Mouse (Mus musculus) layer of hippocampus, postnatal 10 days (tissue): ENCODE data around the gene Ctps2. TPM values are rescaled to one million over a fixed set of nuclear protein-coding genes. Genes with fewer than 3 reads are reported as not detected.
"Not testable (repeated sequence)": the region's sequence is repeated elsewhere in the genome, so short reads cannot be mapped to it uniquely, and the experiment has no call there.

Source experiments
- DNase-seq, 2 experiments: peaks; one replicate each; pipeline ENCODE4 v3.0.0; 2021; ENCODE audit warnings: low spot score in 2 of 2
- long read RNA-seq: library from polyadenylated mRNA; stranded (forward); transcript quantifications from one replicate; pipeline ENCODE4 v2.0.0, GENCODE M21; 2023
- total RNA-seq, 2 experiments: library from RNA; stranded (reverse); gene quantifications; 2 replicates each; pipeline ENCODE4 v1.2.3; 2021

Ctps2 gene
- 10 to 100 TPM; 59.6 to 63.5 TPM for total RNA-seq
- long read RNA-seq, transcript Ctps2-204 (19 exons, 3,099 nt), result major isoform, 5 of 15 reads
- long read RNA-seq, partial matches to known transcripts, result 3 of 15 reads
- long read RNA-seq, other reads (novel, unspliced or antisense), result 3 of 15 reads

DNA sequence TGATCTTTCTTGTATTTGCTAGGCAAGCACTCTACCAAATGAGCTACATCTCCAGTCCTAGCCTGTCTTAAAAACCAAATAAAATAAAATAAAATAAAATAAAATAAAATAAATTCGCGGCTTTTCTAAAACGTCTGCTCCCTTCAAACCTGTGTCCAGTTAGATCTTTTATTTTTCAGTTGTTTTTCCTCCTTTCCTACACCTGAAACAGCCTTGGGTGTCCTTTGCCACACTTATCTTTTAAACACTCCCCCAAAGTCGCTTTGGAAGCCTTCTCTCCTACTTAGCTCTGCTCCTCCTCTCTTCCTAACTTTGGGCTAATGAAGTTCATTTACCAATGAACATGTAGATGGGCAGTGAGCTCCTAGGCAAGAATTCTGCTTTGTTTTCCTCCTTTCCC, at the start of gene Ctps2:
TSS of gene Ctps2 (plus strand) at position 301 of the 400 bp plus-strand sequence.
- DNase-seq, result no peak

DNA sequence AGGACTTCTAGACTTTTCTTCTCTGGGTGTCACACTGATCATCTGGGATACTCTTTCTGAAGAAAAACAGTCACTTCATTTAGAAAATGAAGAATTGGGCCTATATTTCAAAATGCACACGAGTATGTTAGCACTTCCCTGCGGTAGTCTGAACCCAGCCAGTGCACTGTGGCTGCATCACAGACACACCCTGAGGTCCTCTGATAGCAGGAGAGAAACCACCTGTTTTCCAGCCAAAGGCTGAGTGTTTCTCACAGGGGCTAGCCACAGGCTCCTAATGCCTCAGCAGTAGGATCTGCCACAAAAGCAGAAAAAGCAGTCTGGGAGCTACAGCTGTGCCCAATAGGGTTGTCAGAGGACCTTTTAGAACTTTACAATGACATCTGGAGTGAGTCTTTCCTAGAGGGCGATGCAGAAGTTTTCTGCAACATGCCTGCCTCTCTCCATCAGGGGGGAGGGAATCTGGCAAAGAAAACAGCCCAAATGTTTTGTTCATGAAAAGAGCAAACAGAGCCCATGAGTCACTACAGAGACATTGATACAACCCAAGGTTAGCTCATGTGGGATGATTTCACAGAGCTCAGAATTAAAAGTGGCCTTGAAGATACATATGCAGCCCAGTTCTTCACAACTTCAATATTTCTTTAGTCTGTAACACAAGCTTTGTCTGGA, 32.6 kb upstream of the Ctps2 start:
- no peak for DNase-seq

DNA sequence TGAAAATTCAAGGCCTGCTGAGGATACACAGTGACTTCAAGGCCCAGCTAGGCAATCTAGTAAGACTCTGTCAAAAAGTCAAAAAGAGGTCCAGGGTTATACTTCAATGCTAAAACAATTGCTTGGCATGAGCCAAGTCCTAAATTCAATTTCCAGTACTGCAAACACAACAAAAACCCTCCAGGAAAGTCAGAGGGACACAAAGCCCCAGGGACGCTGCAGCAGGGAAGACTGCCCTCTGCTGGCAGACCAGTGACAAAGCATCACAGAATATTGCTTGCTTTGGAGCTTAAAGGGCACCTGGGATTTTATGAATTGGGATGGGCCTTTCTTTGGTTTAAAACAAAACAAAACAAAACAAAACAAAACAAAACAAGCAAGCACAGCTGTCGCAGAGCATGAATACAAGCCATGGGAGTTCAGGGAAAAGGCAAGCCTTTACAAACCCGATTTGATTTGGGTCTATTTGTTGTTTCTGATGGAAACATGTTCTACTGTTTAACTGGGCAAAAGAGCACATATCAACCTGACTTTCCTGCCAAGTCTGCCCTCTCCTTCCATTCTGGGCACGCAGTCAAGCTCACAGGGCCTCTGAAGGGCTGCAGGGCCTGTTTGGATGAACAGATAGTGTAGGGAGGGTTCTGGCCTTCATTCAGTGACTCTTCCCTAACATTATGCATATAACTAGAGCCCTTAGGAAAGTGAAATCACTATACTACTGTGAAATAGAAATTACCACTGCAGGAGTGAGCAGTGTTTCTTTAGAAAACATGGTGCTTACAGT, 29.1 kb upstream of the Ctps2 start:
- peak; percentile 16 to 35 for DNase-seq

DNA sequence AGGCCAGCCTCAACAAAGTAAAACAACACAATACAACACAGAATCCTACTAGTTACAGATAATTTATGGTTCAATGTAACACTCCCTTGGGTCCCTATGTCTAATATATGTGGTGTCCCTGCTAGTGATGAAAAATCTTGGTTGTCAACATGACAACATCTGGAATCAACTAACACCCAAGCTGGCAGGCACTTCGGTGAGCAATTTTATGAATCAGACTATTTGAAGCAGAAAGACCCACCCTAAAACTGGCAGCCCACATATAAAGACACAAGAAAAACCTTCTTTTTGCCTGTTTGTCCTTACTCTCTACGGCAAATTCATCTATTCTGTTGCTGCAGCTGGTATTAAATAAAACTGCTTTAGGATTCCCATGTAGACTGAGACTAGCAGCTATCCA, 27.3 kb upstream of the Ctps2 start:
- DNase-seq, result no peak

DNA sequence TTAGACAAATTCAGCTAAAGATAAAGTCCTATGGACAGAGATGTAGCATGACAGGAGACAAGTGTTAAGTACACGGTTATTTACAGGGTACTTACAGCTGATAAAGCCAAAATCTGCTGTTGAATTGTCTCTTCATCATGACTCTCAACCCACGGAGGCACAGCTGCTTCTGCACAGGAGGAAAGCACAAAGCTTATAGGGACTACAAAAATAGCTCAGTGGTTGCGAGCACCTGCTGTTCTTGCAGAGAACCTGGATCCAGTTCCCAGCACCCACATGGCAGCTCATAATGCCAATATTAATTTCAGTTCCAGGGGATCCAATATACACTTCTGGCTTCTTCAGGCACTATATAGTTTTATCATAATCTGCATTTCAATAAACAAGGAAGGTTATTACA, 22.8 kb upstream of the Ctps2 start:
- no peak for DNase-seq

DNA sequence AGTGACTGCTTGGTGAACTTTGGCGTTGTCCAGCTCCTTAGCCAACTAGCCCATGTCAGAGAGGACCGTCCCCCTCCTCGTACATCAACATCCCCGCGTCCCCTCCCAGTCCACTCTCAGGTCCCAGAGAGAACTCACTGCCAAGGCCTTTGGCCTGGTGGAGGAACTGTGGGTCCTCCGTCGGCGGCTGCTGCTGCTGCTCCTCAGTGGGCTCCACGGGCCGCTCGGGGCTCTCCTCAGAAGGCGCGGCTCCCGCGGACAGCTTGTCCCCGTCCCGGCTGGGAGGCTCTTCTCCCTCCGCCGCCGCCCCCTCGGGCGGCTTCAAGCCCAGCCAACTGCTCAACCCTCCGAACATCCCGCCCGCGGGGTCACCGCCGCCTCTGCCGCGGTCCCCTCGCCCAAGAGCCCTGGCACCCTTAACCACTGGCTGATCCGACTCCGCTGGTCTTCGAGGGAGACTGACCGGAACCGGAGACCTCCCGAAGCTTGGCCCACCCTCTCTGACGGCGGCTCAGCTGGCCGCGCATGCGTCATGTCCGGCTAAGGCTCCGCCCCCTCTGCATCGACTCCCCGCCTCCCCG, 13.0 kb upstream of the Ctps2 start, which contains the start of gene Syap1:
TSS of gene Syap1 (minus strand) at position 517 of the 581 bp plus-strand sequence.
- peak; percentile 76 to 79 for DNase-seq

DNA sequence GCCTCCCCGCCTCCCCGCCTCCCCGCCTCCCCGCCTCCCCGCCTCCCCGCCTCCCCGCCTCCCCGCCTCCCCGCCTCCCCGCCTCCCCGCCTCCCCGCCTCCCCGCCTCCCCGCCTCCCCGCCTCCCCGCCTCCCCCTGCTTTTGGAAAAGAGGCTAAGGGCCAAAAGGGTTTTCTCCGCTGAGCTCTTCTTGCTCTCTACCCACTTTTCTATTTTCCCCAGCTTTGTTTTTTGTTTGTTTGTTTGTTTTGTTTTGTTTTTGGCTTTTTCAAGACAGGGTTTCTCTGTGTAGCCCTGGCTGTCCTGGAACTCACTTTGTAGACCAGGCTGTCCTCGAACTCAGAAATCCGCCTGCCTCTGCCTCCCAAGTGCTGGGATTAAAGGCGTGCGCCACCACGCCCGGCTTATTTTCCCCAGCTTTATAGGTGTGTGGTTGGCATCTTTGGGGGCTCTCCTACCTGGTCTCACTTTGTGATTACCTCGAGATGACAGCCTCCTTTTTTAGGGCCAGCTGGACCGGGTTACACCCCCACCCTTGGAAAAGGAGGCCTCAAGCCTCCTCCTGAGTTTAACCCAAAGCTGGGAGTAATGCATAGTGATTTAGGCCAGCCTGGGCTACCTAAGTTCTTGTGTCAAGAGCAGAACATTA, 12.3 kb upstream of the Ctps2 start:
- DNase-seq, result not testable (repeated sequence)

DNA sequence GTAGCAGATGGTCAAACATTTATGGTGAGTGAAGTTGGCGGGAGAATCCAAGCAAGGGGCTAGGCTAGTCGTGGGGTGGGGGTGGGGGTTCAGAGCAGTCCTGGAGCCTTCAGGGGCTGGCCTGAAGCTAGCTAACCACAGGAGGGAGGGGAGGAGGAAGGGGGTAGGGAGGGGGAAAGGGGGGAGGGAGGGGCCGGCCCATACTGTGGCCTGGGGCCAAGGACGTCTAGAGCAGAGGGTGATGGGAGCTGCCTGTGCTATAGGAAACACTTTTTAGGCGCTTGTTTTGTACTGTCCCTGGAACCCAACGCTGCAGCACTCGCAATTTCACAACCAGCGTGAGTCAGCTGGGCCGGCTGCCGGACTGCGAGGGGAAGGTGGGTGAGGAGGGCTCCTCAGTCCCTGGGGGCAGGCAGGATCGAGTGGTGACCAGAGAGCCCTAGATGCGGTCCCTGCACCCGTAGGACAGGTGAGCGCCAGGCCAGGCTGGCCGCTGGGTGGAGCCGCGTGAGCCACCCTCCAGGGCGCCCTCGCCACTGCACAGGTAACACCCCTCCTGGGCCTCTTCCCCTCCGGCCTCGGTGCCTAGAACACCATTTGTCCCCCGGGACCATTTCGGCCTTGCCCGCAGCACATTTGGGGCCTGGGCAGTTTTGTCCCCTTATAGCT, 467 bp downstream of the Ctps2 start:
- DNase-seq, result peak; percentile 12 to 46

DNA sequence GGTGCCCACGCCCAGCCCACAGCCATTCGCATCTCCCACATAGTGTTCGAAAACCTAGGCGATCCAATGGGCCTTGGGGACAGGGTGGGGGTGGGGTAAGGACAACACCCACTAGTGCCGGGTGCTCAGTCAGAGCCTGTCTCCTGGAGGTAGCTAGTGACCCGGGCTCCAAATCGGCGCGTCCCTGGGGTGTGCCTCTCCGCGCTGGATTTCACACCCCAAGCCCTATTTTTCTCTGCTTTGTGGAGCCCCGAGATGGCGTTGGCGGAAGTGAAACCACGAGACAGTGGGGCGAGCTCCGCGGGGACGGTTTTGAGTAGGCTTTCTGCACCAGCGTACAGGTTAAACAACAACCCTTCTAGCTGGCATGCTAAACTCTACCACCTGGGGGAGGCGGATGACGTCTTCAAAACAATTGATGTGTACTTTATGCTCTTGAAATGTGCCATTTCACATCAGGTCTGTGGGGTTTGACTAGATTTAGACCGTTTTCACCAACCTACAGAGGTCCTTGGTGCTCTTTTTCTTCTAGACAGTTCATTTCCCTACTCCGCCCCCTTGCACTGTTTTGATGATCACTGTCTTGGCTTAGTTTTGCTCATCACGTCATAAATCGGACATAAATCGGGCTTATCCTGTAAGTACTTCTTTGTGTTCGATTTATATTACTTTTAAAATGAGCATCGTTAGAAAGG, 1.1 kb downstream of the Ctps2 start:
- DNase-seq, result peak in 1 of 2 experiments; percentile 37

DNA sequence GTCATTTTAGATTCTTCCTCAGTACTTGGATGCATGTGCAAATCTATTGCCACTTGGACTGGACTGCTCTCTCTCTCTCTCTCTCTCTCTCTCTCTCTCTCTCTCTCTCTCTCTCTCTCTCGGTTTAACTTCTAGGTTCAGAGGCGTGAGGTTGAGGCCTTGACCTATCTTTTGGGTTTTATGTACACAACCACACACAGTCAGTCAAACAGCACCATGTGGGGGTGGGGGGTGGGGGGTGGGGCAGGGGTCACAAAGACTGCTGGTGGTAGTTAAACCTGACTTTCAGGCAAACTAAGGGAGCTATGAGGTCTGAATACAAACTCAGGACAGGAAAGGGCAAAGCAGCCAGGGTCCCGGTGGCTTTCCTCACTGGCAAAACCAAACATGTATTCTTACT, 6.5 kb downstream of the Ctps2 start:
- no peak for DNase-seq

DNA sequence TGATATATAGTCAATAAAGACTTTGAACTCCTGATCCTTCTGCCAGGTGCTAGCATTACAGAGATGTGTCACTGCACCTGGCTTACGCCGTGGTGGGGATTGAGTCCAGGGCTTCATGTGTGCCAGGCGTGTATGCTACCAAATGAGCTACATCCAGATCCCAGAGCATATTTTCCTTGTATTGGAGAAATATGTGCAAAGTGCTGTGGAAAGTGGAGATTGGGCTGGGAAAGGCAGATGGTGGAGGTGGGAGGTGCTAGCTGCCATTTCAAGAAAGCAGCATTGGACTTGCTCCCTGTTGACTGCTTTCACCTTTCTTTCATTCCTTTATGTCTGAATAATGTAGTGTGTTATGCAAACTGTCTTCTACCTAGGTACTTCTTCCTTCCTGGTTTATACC, 12.6 kb downstream of the Ctps2 start:
- DNase-seq, result no peak

DNA sequence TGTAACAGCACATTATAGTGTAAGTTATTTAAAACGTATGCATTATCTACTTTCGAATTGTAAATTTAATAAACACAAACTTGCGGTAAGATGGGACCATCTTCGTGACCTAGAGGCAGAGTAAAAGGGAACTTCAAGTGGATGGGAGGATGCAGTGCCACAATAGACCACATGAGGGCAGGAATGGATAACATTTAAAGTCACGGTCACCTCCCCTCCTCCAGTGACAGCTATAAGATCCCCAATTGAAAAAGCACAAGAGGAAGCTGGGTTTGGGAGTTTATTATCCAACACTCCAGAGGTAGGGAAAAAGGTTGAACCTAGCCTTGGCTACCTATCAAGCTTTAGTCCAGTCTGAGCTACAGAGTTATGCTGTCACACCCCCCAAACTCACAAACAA, 14.7 kb downstream of the Ctps2 start:
- peak; percentile 67 to 71 for DNase-seq

DNA sequence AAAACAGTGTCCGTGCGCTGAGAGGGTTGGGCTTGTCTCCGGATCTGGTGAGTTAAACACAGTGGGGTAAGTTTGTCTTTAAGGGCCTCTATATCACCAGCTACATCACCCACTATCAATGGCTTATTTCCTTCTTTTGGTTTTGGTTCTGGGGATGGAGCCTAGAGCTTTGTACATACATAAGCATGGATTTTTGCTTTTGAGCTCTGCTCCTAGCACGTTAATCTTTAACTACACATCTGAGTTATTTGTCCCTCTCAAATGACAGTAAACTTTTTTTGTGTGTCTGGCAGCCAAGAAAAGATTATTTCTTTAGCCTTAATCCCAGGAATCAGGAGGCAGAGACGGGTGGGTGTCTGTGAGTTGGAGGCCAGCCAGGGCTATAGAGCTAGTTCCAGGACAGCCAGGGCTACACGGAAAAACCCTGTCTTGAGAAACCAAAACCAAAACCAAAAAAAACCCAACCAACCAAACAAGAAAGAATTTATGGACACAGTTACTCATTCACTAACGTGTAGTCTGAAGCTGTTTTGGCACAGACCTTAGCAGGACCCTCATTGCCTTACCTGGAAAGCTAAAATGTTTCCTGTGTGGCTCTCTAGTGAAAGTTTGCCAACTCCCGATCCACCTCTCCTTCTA, 20.6 kb downstream of the Ctps2 start:
- no peak for DNase-seq

DNA sequence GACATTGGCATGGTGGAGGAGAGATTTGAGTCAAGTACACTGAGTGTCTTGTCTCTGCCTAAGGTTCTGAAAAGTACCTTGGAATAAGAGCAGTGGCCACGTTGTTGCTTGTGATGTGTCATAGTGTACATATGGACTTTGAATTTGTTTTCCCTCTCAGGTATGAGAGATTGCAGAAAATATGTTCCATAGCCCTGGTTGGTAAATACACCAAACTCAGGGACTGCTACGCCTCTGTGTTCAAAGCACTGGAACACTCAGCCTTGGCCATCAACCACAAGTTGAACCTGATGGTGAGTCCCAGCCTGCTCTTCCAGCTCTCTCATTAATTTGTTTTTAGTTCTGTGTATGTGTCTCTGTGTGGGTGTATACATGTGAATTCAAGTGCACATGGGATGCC, 30.4 kb downstream of the Ctps2 start:
- no peak for DNase-seq

DNA sequence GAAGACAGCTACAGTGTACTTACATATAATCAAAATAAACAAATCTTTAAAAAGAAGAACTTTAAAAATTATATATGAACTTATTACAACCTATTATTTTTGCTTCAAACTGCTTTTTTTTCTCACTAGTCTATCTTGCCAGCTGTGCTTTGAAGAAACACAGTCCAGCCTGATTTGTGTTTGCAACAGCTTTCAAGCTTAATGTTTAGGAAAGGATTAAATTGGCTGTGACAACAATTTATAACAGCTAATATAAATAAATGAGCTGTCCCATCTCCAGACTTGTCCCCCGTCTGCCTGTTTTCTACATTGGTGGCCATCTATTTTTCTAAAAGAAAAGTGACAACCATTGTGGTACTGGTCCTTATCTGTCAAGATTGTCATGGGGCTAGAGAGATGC, 41.0 kb downstream of the Ctps2 start:
- DNase-seq, result no peak

DNA sequence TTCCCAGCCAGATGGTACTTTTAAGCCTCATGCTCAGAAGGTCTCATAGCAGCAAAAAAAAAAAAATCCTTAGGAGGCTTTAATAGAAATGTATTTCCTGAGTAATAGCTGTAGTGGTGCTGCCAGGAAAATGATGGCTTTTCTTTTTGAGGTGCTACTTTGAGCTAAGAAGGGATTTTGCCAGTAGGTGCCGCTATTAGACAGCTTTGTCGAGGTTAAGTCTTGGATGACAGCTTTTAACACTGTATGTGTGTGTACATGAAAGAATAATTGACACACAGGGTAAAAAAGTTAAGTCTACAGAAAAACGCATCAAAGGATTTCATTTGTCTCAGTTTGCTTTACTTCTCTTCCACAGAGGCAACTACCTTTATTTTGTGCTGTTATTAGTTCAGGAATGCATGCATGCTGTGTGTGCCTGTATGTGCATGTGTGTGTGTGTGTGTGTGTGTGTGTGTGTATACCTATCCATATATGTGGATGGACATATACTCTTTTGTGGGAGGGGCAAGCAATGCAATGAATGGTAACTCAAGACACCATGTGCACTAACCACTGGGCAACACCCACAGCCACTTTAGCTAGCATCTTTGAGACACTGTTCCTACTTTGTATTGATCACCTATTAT, 48.9 kb downstream of the Ctps2 start:
- peak; percentile 30 to 60 for DNase-seq

DNA sequence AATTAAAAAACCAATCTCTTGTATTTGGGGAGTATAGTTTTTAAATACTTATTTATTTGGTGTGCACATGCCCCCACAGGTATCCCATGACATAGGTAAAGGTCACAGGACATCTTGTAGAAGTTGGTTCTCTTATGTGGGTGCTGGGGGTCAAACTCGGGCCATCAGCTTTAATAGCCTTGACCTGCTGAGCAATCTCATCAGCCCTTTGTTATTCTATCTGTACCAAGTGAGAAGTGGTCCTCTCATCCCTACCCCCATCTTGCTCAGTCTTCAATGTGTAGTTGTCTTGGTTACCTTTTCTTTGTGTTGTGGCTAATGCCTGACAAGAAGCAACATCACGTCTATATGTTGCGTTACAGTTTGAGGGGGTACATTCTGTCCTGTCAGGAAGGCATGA, 56.9 kb downstream of the Ctps2 start:
- DNase-seq, result no peak

DNA sequence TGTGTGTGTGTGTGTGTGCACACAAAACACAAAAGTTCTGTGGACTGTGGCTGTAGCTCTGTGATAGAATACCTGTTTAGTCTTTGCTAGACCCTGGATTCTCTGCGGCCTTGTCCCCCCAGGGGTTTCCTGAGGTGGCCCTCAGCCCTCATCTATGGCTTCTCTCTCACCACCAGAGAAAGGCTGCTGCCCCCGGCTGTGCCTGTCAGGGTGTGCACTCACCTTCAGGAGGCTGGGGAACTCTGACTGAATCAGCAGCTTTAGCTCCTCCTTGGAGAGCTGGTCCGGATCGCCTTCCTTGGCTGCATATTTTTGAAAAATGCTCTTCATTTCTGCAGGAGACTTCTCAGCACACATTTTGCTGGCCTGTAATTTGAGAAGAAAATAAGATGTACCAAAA, 62.8 kb downstream of the Ctps2 start:
- DNase-seq, result no peak

DNA sequence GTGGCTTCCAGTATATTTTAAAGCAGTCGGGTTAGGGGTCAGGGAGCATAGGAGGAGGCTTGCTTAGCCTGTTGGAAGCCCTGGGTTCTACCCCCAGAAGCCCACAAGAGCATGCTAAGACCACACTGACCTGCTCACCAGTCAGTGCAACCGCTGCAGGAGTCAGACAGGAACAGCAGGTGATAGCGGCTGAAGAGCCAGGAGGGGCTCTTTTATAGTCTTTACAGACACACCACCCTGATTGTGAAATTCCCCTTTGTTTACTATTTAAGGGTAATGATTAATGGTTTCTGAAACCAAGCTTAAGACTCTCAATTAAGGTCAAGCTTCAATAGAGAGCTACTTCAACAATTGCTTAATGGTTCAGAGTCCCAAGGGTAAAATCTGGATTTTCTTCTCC, 63.3 kb downstream of the Ctps2 start, which contains the start of gene S100g:
TSS of gene S100g (minus strand) at position 217 of the 400 bp plus-strand sequence.
- DNase-seq, result no peak
